Mouse (Mus musculus): ENCODE results near the gene Acpp. TPM values are rescaled to one million over a fixed set of nuclear protein-coding genes. Genes with fewer than 3 reads are reported as not detected.

Gene Acpp
- polyA plus RNA-seq, 1 experiment from 2014 or later: 0.35 TPM

GRCm38 (mm10) chr9:104247307-104247987 lies 90.1 kb downstream of the Acpp start:
- H3K4me3 ChIP-seq (ENCODE audit: control insufficient read depth in 1 of 2, insufficient read depth in 1 of 2, low read depth in 1 of 2, low read length in 2 of 2): no peak overlapping the region
- H3K9ac ChIP-seq (ENCODE audit: low read length): peak overlapping the region; percentile 16; the same call in 1 of the 2 replicates
- peaks cover 2 to 9% of the 10 kb centered on the region in 2 experiments for H3K4me1 ChIP-seq (ENCODE audit: control insufficient read depth in 2 of 2, insufficient read depth in 2 of 2, low read length in 2 of 2)
- peaks cover 20% of the 10 kb centered on the region for H3K36me3 ChIP-seq (ENCODE audit: control insufficient read depth, insufficient read depth, low read length)
- 76% methylated on average over 6 of the region's 6 CpGs for WGBS
- no peak for ATAC-seq (ENCODE audit: insufficient number of reproducible peaks, insufficient read depth, low FRiP score, low read depth)
- no peak overlapping the region for H3K4me2 ChIP-seq (ENCODE audit: low read length)
- H3K9me3 ChIP-seq (ENCODE audit: control insufficient read depth, low read length): no peaks in the 10 kb centered on the region
- no peak overlapping the region for H3K27ac ChIP-seq (replicated peaks in 1 of 2; ENCODE audit: control insufficient read depth in 1 of 2, insufficient read depth in 1 of 2, low read depth in 2 of 2, low read length in 2 of 2)
- no peaks in the 10 kb centered on the region for H3K27me3 ChIP-seq (ENCODE audit: control insufficient read depth, insufficient read depth, low read length)

- Histone ChIP-seq H3K27me3 (ENCODE audit: control insufficient read depth, insufficient read depth, low read length) (no peaks in the 10 kb centered on the region), H3K9ac (ENCODE audit: low read length) (no peak overlapping the region), H3K9me3 (ENCODE audit: control insufficient read depth, low read length) (no peaks in the 10 kb centered on the region), H3K4me1 (ENCODE audit: control insufficient read depth in 2 of 2, insufficient read depth in 2 of 2, low read length in 2 of 2) (0 out of 4 replicates have a peak, but pooled peaks cover 0 to 2% of the 10 kb centered on the region in 2 experiments), H3K4me2 (ENCODE audit: low read length) (no peak overlapping the region), H3K27ac (replicated peaks in 1 of 2; ENCODE audit: control insufficient read depth in 1 of 2, insufficient read depth in 1 of 2, low read depth in 2 of 2, low read length in 2 of 2) (no peak overlapping the region), H3K4me3 (ENCODE audit: control insufficient read depth in 1 of 2, insufficient read depth in 1 of 2, low read depth in 1 of 2, low read length in 2 of 2) (no peak overlapping the region), H3K36me3 (ENCODE audit: control insufficient read depth, insufficient read depth, low read length) (peaks cover 24% of the 10 kb centered on the region)
- ATAC-seq (ENCODE audit: insufficient number of reproducible peaks, insufficient read depth, low FRiP score, low read depth): no peak
- 76% methylated on average over 9 of the region's 9 CpGs for WGBS
These were observed 93.6 kb downstream of the Acpp start for GRCm38 (mm10) chr9:104243799-104244466.

GRCm38 (mm10) chr9:104240146-104240545 lies 97.4 kb downstream of the Acpp start:
- peaks cover 10 to 11% of the 10 kb centered on the region in 2 experiments for H3K4me1 ChIP-seq (ENCODE audit: control insufficient read depth in 2 of 2, insufficient read depth in 2 of 2, low read length in 2 of 2)
- no peaks in the 10 kb centered on the region for H3K27me3 ChIP-seq (ENCODE audit: control insufficient read depth, insufficient read depth, low read length)
- no peak overlapping the region for H3K4me2 ChIP-seq (ENCODE audit: low read length)
- peaks cover 36% of the 10 kb centered on the region for H3K36me3 ChIP-seq (ENCODE audit: control insufficient read depth, insufficient read depth, low read length)
- H3K4me3 ChIP-seq (ENCODE audit: control insufficient read depth in 1 of 2, insufficient read depth in 1 of 2, low read depth in 1 of 2, low read length in 2 of 2): no peak overlapping the region
- no peak overlapping the region for H3K9ac ChIP-seq (ENCODE audit: low read length)
- no peak overlapping the region for H3K27ac ChIP-seq (replicated peaks in 1 of 2; ENCODE audit: control insufficient read depth in 1 of 2, insufficient read depth in 1 of 2, low read depth in 2 of 2, low read length in 2 of 2)
- 88% methylated on average over 7 of the region's 7 CpGs for WGBS
- no peaks in the 10 kb centered on the region for H3K9me3 ChIP-seq (ENCODE audit: control insufficient read depth, low read length)
- ATAC-seq (ENCODE audit: insufficient number of reproducible peaks, insufficient read depth, low FRiP score, low read depth): no peak

DNA sequence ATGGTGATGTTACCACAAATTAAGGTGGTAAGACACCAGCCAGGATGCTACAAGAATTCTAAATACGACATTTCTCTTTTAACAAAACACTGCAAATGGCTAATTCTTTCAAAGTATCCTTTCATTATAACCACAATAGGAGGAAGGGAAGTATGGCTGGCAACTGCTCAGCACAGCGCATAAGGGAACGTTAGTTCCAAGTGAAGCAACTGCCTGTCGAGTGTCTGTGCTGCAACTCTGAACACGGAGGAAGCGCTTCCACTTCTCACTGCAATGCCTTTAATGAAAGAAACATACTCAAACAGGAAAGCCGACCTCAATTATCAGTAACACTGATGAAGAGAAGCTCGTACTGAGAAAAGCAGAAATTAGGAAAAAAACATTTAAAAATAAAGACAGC lies 98.5 kb downstream of the Acpp start:
- no peak overlapping the region for H3K4me2 ChIP-seq (ENCODE audit: low read length)
- 83% methylated on average over 8 of the region's 8 CpGs for WGBS
- H3K27ac ChIP-seq (replicated peaks in 1 of 2; ENCODE audit: control insufficient read depth in 1 of 2, insufficient read depth in 1 of 2, low read depth in 2 of 2, low read length in 2 of 2): no peak overlapping the region
- ATAC-seq (ENCODE audit: insufficient number of reproducible peaks, insufficient read depth, low FRiP score, low read depth): no peak
- H3K4me3 ChIP-seq (ENCODE audit: control insufficient read depth in 1 of 2, insufficient read depth in 1 of 2, low read depth in 1 of 2, low read length in 2 of 2): no peak overlapping the region
- peaks cover 13 to 15% of the 10 kb centered on the region in 2 experiments for H3K4me1 ChIP-seq (ENCODE audit: control insufficient read depth in 2 of 2, insufficient read depth in 2 of 2, low read length in 2 of 2)
- H3K27me3 ChIP-seq (ENCODE audit: control insufficient read depth, insufficient read depth, low read length): no peaks in the 10 kb centered on the region
- H3K9ac ChIP-seq (ENCODE audit: low read length): no peak overlapping the region
- no peaks in the 10 kb centered on the region for H3K9me3 ChIP-seq (ENCODE audit: control insufficient read depth, low read length)
- peaks cover 34% of the 10 kb centered on the region for H3K36me3 ChIP-seq (ENCODE audit: control insufficient read depth, insufficient read depth, low read length)

Other genes starting within 250 kb of the Acpp start
- gene Ackr4, start 210.8 kb downstream of the Acpp start, polyA plus RNA-seq (2014; fragmentation: Nextera tagmentation; extraction: Ambion mirVana): 3.0 and 3.6 TPM in 2 replicates
- gene Dnajc13, start 74.8 kb downstream of the Acpp start, polyA plus RNA-seq (2014; fragmentation: Nextera tagmentation; extraction: Ambion mirVana): 15.5 and 26.2 TPM in 2 replicates
- gene Cpne4, start 209.5 kb upstream of the Acpp start, polyA plus RNA-seq (2014; fragmentation: Nextera tagmentation; extraction: Ambion mirVana): 0.51 TPM in 1 of 2 replicates, not detected in the other